Mouse (Mus musculus) layer of hippocampus, adult 18-20 months (tissue): ENCODE results near the gene Smap1. TPM values are rescaled to one million over a fixed set of nuclear protein-coding genes. Genes with fewer than 3 reads are reported as not detected.
A peak's percentile ranks its signal among the peaks of the same experiment; 100 is the strongest.
"Not testable (repeated sequence)": the region's sequence is repeated elsewhere in the genome, so short reads cannot be mapped to it uniquely, and the experiment has no call there.

ENCODE experiments used
- DNase-seq, 2 experiments: peaks; one replicate each; pipeline ENCODE4 v3.0.0; 2022; ENCODE audit warnings: low spot score in 2 of 2
- long read RNA-seq: library from polyadenylated mRNA; stranded (forward); transcript quantifications from one replicate; pipeline ENCODE4 v2.0.0, GENCODE M21; 2021
- total RNA-seq, 2 experiments: library from RNA; stranded (reverse); gene quantifications; 2 replicates each; pipeline ENCODE4 v1.2.3; 2021

The Smap1 gene
- 100 to 1,000 TPM; 129 to 140 TPM for total RNA-seq
- long read RNA-seq, transcript Smap1-201 (10 exons, 2,289 nt): major isoform, 7 of 80 reads
- long read RNA-seq, partial matches to known transcripts: 71 of 80 reads
- long read RNA-seq, other reads (novel, unspliced or antisense): 2 of 80 reads

DNA sequence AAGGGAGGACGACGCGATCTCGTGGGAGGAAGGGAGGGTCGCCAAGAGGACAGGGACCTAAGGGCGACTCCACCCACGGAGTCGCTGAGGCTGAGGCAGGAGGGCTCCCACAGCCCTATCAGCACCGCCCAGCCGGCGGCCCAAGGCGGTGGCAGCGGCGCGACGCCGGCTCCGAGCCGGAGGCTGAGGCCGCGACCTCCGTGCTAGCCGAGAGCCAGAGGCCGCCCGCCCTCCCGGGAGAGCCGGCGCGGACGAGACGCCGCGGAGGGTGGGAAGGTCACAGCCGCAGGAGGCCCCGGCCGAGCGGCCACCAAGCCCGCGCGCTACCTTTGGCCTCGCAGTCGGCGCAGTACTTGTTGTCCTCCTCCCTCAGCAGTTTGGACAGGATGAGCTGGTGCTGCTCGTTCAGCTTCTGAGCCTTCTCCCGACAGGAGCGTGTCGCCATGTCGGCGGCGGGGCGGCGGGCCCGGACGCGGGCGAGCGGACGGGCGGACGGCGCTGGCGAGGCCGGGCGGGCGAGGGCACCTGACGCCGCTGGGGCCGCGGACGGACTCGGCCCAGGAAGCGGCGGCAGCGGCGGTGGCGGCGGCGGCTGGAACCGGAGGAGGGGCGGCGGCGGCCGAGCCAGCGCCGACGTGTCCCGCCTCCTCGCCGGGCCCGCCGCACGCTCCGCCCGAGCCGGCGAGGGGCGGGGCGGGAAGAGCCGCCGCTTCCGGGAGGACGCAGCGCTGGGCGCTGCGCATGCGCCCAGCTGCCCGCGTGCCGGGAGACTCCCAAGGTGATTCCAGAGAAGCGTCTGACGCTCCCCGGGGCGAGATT, at the start of gene Smap1:
Gene Smap1 (minus strand): TSS at position 607 of the 819 bp plus-strand sequence.
- DNase-seq: peak; percentile 67 to 83

GRCm38 (mm10) chr1:23971159-23971558, 49.0 kb upstream of the Smap1 start:
- not testable (repeated sequence) for DNase-seq

DNA sequence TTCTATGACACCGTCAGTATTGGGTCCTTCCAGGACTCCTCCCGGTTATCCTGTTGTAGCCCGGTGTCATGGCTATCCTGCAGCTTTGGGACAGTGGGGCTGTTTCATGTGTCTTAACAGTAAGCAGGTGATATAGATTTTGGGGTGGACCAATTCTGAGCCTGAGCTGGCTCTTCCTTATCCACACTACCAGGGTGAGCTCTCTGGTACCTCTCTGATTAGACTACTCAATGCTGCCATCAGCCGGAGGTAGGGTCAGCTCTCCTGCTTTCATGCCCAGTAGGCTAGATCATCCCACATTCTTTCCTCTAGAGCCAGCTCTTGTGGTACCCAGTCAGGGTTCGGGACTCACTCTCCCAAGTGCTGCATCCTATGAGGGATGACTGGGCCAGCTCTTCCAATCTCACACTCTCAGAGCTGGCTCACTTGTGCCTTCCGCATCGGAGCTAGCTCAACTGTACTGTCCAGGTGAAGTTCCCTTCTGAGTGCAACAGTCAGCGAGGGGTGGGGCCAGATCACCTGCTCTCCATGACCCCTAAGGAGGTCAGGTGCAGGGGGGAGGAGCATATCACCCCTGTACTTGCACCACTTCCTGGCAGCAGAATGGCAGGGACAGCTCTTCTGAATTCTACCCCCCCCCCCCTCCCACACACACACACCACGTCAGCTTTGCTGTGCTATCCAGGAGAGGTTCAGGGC, 46.1 kb upstream of the Smap1 start:
- no peak for DNase-seq

DNA sequence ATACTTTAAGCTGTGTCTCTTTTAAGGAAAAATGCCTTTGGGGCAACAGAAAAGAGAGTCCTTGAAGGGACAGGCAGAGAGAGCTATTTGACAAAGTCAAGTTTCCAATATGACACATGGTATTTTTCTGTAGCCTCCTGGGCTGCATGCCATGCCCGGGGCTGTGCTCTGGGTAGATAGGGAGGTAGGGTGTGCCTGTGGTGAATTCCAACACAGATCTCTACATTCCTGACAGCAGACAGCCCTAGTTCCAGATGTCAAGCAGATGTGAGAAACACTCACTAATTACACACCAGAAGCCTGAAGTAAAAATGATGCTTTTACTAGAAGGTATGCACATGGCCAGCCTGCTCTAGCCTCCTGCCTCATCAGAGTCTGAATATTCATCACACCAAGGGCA, 44.1 kb upstream of the Smap1 start:
- no peak for DNase-seq

DNA sequence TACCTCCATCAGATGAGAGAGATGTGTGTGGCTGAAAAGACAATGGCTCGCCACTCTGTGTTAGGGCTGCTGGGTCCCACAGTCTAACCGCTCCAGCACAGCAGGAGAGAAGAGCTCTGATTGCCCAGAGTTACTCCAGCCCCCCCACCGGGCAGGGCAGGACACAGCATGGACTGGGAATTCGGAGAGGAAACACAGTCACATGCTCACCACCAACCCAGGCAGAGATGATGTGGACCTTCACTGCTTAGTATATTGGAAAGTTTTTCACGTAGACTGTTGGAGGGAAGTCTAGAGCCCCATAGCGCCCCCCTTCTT, 37.3 kb upstream of the Smap1 start:
- DNase-seq: no peak

DNA sequence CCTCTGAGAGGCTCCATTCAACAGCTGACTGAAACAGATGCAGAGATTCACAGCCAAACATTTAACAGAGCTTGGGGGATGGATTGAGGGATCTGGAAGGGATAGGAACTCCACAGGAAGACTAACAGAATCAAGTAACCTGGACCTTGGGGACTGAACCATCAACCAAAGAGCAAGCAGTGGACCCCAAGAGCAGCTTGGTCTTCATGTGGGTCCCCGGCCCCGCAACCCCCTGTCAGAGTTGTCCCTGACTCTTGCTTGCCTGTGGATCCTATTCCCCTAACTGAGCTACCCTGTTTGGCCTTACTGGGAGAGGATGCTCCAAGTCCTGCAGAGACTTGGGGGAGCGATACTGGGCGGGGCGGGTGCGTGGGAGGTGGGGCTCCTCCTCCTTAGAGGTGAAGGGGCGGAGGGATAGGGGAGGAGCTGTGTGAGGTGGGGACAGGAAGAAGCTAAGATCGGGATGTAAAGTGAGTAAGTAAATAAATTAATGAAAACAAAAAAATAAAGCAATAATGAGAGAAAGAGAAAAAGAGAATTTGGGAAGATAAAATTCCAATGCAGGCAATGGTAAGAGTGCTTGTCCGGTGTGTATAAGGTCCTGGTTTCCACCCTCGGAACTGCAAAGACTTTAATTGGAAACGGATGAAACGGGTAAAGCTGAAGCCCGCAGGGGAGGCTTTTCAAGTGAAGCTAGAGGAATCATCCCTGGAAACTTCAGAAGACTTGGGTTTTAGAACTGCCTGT, 36.7 kb upstream of the Smap1 start:
- DNase-seq: peak in 1 of 2 experiments; percentile 24

GRCm38 (mm10) chr1:23958101-23958500, 36.0 kb upstream of the Smap1 start:
- DNase-seq: no peak

GRCm38 (mm10) chr1:23955539-23955938, 33.4 kb upstream of the Smap1 start:
- no peak for DNase-seq

DNA sequence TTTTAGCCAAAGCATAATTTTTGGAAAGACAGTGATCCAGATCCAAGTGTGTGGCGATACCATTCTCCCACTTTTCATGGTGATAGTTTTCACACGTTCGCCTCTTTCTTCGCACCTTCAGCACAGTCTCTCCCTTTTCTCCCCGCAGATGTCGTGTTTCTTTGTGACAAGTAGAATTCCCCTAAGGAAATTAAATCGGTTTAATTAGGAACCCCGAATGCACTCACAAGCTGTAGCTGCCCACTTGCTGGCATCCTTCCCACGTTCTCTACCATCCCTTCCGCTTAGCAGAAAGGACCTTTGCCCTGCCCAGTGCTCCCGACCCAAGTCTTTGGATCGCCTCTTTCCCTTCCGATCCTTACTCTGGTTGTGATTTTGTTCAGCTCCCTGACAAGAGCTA, 31.8 kb upstream of the Smap1 start:
- no peak for DNase-seq

DNA sequence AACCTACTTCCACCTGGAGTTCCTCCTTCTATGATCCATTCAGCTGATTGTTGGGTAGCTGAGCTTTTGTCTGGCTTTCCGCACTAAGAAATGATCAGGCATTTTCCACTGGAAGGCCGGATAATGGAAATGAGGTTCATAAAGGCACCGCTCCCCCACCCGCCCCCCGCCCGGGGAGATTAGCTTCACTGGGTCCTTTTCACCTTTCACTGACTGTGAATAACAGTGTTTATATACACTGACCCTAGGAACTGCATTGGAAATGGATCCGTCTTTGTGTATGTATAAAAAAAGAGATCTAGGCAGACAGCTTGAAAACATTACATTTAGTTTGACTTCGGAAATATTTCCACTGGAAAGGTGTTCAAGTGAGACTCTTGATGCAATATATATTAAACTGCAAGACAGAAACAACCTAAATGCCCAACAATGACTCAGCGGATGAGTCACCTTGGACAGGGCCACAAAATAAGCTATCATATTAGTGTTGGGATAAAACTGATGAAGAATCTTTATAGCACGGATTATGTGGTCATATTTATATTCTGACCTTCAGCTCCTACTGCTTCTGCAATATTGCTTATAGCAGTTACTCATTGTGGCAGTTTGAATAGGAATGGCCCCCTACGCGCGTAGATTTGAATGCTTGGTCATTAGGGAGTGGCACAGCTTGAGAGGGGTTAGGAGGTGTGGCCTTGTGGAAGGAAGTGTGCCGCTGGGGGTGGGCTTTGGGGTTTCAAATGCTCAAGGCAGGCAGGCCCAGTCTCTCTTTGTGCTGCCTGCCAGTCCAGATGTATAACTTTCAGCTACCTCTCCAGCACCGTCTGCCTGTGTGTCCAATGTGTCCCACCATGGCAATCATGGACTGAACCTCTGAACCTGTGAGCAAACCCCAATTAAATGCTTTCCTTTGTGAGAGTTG, 26.9 kb upstream of the Smap1 start:
- no peak for DNase-seq

DNA sequence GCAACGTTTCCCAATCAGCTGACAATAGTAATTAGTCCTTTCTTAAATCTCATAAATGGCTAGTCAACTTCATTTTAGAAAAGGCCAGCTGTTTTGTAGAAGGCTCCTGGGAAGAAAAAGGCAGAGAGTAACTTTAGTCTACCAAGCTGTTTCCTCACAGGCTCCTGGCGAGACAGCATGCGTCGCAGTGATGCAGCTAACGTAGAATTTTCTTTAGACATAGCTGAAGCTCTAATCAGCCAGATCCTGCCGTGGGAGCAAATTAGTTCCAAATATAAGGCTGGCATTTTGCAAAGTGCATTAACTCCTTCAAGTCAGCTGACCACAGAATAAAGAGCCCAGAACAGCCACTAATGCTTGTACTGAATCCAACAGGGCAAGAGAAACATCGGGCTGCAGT, 26.2 kb upstream of the Smap1 start:
- DNase-seq: peak in 1 of 2 experiments; percentile 17

- DNase-seq: no peak
Observed at GRCm38 (mm10) chr1:23944076-23944475, 22.0 kb upstream of the Smap1 start.

GRCm38 (mm10) chr1:23943146-23943940, 21.2 kb upstream of the Smap1 start:
- DNase-seq: peak; percentile 29 to 75

DNA sequence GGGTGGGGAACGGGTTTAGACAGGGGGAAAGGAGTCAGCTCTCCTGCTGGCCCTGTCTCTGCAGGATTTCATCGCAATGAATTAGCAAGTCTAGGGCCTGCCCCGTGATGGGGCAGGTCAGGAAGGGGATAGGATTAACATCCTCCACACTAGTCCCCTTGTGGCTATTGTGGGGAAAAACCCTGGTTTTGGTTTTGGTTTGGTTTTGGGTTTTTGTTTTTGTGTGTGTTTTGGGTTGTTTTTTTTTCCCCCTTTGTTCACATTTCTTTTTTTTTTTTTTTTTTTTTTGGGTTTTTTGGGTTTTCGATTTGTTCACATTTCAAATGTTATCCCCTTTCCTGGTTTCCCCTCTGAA, 13.3 kb upstream of the Smap1 start:
- no peak for DNase-seq

DNA sequence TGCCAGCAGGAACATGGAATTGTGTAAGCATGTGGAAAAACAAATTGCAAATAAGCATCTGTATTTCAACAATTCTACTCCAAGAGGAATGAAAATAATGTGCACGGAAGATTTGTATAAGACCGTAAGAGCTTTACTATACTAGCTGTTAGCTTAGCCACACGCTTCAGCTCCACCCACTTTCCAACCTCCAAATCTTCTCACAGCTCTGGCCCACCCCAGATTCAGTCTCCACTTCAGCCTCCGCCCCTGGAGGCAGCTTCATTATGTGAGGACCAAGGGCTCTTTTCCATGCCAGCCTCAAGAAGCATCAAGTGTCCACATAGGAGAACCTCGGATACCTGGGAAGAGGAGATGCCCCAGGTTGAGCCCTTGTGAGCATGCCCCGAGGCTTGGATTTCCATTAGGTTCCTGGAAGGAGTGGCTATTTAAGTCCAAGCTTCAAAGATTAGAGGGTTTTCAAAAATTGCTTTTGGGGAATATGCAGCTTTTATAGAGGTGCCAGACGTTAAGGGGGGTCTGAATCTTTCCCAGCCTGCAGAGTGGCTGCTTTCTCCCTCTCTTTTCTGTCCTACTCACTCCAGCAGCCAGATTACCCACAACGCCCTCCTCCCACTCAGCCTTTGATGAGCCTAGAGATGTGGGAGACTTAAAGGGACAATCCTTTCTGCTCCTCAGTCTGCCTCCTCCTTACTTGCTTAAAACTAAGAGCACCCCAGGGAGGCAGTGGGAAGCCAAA, 12.7 kb upstream of the Smap1 start:
- peak; percentile 20 to 39 for DNase-seq

DNA sequence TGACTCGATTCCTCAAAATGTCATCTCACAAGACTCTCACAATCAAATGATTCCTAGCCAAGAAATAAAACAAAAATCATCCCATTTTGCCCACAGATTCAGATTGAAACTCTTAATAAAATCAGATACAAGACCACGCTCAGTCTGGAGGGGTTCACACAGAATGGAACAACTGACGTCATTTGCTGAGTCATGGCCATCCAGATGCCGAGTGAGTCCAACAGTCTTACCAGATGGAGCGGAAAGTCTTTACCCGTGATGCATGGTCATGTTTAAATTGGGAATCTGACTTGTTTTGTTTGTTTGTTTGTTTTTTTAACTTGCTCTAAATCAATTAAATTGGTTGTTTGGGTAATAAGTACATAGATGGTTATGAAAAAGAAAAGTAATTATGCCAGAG, 7.3 kb upstream of the Smap1 start:
- no peak for DNase-seq

- no peak for DNase-seq
Observed at GRCm38 (mm10) chr1:23928371-23928770, 6.3 kb upstream of the Smap1 start.

- no peak for DNase-seq
Observed at GRCm38 (mm10) chr1:23923779-23924708, 1.9 kb upstream of the Smap1 start.
